Mouse (Mus musculus) megakaryocyte progenitor cell, adult 5-6 weeks (primary cell): ENCODE measurements around the gene Dcaf4. TPM values are rescaled to one million over a fixed set of nuclear protein-coding genes. Genes with fewer than 3 reads are reported as not detected.

Experiments
- ATAC-seq: replicated peaks from 2 replicates; pipeline ENCODE4 v1.8.0; 2016; ENCODE audit warnings: mild to moderate bottlenecking, moderate TSS enrichment, inconsistent platforms; ENCODE audit not compliant: poor library complexity
- total RNA-seq, 2 experiments: library from RNA; stranded (forward) in 1 of 2; stranded (reverse) in 1 of 2; fragments of 157-497, 149-512 nt in 1 of 2; fragments of 200-1000 nt in 1 of 2; gene quantifications; 2 replicates each; pipeline versions ENCODE4 v1.2.3 to v1.2.4; 2015 to 2017

The Dcaf4 gene
- total RNA-seq, 2 experiments from 2014 or later = 11.1 to 13.2 TPM

- no peak for ATAC-seq
These were observed 15.2 kb downstream of the Dcaf4 start for GRCm38 (mm10) chr12:83535428-83535827.

- ATAC-seq = no peak
These were observed 15.8 kb downstream of the Dcaf4 start for GRCm38 (mm10) chr12:83536039-83536438.

DNA sequence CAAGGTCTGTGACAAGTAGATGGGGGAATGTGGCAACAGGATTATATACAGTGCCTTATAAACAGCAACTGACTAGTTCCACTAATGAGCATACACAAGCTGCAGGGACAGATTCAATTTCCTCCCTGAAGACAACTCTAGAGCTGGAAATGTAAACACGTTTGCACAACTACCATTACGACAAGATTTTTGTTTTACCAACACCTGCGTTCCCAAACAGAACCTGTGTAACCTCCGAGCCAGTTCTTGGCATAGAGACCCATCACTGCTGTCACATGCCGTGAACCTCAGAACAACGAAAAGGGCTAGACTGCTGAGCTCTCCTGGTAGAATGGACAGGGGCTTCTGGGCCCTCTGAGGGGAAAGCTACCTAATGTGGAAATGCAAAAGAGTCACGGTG, 23.7 kb downstream of the Dcaf4 start:
- no peak for ATAC-seq

- no peak for ATAC-seq
These were observed 24.5 kb downstream of the Dcaf4 start for GRCm38 (mm10) chr12:83544791-83545190.

GRCm38 (mm10) chr12:83551305-83551704, 31.0 kb downstream of the Dcaf4 start:
- ATAC-seq = no peak

DNA sequence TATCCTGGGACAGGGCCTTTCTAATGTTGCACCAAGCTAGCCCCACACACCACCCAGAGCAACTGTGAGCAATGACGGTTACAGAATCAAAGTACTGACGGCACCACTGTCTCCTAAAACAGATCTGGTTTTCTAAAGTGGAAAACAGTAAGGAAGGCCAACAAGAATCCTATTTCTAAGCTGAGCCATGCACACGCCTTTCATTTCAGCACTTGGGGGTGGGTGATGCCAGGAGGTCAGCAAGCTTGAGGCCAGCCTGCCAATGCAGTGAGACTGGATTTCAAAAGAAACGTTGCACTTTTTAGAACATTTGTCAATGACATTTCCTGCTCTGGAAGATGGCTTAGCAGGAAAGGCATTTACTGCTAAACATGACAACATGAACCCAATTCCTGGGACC, 33.5 kb downstream of the Dcaf4 start:
- ATAC-seq = no peak

GRCm38 (mm10) chr12:83555605-83556004, 35.3 kb downstream of the Dcaf4 start:
- 0 out of 2 replicates have a peak, but pooled peaks have one; percentile 48 for ATAC-seq

DNA sequence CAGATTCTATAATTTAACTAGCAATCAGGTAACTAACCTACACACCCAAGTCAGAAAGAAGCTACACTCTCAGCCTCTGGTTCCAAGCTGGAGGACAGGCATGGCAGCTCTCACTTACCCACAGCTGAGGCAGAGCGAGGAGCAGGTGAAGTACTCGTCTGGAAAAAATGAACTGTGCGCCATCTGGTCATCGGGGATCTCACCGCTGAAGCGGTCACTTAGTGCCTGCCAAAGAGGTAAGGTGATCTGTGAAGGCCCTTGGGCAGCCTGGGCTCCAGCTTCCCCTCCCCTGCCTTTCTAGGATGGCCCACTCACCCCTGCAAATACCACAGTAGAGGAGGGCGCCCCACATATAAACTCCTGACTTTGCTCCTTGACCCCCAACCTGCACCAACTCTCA, 38.2 kb downstream of the Dcaf4 start:
- ATAC-seq = no peak

DNA sequence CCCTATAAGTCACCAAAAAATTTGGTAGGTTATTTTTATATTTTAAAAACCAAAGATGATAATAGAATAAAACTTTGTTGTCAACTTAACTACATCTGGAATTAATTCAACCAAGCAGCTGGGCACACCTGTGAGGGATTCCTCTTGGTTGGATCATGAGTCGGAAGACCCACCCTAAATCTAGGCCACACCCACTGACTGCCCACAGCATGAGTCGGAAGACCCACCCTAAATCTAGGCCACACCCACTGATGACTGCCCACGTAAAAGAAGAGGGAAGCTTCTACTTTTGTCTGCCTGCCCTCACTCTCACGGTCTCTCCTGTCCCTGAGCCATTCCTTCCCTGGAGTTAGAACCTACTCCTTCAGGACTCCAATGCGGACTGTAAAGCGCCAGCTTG, 39.9 kb downstream of the Dcaf4 start:
- ATAC-seq = peak; percentile 48

DNA sequence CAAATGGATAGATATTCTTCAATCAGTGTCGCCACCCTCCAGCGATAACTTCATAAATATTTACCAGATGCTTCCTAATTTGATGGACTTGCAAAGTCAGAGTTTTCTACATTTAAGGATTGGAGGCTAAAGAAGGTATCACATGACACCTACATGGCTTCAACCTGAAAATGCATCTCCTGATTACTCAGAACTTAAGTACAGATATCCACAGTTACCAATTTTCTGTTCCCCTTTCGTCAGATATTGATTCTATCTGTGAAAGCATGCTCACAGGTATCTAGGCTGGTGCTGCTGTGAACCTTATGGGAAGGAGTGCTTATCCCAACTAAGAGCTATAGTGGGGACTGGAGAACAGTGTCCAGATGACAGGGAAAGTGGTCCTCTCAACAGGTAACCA, 42.3 kb downstream of the Dcaf4 start:
- no peak for ATAC-seq

- no peak for ATAC-seq
These were observed 49.6 kb downstream of the Dcaf4 start for GRCm38 (mm10) chr12:83569866-83570265.

GRCm38 (mm10) chr12:83572717-83573116, 52.5 kb downstream of the Dcaf4 start:
- no peak for ATAC-seq

DNA sequence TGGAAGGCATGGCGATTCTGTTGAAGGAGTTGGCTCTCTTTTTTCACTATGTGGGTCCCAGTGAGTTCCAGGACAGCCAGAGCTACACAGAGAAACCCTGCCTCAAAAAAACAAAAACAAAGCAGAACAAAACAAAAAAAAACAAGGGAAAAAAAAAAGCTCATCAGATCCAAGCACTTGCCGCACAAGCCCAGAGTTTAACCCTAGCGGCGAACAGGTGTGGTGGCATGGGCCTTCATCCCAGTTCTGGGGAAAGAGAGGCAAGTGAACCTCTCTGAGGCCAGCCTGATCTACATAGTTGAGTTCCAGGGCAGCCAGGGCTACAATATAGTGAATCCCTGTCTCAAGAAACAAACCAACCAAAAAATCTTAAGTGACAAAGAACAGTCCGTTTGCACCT, 57.2 kb downstream of the Dcaf4 start:
- ATAC-seq = no peak

DNA sequence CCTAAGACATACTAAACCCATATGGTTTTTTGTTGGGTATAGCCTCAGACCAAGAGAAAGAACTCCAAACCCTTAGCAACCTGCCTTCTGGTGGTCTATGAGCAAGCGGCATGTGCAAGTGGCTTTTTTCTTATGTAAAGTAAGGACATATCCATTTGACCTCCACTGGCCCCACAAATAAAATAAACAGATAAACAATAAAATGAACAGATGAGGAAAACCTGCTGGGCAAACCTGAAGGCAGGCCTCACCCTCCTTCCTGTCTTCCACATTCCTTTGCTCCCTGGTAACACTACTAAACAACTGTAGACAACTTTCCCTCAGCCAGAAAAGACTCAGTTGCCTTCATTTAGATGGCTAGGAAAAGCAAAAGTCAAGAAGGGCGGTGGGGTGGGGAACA, 58.1 kb downstream of the Dcaf4 start:
- ATAC-seq = no peak

DNA sequence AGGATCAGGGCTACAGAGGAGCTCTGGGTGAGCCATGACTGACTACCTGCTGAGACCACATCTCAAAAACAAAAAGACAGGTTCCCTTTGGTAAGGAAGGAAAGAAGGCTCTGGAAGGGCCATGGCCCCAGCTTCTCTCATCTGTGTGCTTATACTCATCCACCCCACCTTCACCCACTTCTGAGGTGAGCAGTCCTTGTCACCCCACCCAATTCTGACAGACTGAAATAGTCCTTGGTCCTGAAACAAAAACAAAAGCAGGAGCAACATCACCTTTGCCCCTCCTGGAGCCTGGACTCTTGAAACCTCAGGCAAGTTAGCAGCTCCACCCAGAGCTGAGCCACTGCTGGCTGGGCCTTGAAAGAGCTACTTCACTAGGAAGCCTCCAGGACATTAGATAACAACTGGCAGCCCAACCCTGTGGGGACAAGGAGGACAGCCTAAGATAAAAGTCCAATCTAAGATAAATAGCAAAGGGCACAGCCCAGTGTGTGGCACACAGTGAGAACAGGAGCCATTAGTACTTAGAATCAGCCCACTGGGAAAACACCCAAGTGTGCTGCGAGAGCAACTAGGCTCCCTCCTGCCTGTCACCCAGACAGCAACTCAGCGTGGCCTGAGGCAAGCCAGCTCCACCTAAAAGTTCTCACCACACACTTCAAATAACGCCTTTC, 58.8 kb downstream of the Dcaf4 start:
- peak; percentile 98 for ATAC-seq

- ATAC-seq = no peak
These were observed 60.0 kb downstream of the Dcaf4 start for GRCm38 (mm10) chr12:83580283-83580682.

DNA sequence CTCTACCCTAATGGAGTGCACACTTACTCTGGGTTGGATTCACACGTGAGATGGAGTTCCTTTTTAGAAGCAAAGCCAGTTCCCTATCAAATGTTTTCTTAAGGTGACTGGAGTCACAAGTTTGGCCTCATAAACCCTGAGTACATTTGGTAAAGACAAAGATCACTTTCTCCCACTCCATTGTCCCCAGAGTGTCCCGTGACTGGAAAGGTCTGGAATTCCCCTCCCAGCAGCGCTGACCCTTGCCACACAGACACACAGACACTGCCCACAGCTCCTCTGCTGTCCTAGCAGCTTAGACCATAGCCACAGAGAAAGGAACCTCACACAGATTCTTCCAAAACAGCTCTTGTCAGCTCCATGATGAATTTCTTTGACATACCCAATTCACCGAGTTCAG, 61.8 kb downstream of the Dcaf4 start:
- no peak for ATAC-seq

DNA sequence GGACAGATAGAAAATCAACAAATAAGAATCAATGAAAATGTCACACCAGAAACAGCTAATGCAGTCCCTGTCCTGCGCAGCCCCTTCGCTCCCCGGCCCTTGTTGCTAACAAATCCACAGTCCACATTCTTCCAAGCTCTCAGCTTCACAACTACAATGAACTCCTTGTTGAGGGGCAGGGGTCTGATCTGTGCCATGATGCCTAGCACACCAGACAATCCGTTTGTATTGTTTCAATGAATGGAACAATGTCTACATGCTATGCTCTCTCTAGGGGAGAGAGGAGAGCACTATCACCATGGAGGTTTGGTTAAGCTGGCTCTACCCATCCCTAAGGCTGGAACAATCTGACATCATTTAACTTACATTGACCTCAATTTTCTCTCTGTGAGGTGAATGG, 62.5 kb downstream of the Dcaf4 start:
- no peak for ATAC-seq

- ATAC-seq = no peak
These were observed 66.4 kb downstream of the Dcaf4 start for GRCm38 (mm10) chr12:83586628-83587027.
